Mouse (Mus musculus) spleen, postnatal 36 days (tissue): ENCODE data around the gene Tbx19.

ENCODE experiments used
- DNase-seq, 2 experiments: peaks; one replicate each; pipeline ENCODE4 v3.0.0; 2022; ENCODE audit warnings: low spot score in 2 of 2, mixed read lengths in 1 of 2

The Tbx19 gene

DNA sequence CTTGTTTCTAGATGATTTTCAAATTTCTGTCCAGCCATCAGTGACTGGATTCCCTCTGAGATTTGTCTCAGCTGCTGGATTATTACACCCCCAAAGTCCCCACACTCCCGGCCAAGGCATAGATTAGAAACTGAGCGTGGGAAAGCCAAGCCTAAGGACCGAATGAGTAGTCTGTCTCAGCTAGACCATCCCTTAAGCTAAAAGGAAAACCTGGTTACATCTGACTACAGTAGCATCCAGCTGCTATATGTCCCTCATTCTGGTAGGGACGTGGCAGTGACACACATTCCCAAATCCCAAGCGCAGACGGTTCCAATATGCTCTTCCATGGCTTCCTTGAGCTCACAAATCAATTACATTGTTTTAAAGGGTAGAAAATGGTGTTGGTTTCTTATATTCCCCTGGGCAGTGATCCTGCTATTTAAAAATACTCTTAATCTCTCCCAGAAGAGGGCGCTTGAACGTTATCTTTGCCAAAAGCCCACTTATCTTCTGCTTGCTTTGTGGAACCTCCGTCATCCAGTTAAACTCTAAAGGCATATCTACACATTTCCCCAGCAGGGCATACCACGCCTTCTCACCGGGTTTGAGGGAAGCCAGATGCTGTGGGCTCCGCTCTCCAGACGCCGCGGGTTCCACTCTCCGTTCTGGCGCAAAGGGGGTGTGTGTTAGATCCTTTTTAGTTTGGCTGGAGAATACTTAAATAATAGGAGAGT lies 46.0 kb downstream of the Tbx19 start:
- DNase-seq, result peak; percentile 6 to 41

DNA sequence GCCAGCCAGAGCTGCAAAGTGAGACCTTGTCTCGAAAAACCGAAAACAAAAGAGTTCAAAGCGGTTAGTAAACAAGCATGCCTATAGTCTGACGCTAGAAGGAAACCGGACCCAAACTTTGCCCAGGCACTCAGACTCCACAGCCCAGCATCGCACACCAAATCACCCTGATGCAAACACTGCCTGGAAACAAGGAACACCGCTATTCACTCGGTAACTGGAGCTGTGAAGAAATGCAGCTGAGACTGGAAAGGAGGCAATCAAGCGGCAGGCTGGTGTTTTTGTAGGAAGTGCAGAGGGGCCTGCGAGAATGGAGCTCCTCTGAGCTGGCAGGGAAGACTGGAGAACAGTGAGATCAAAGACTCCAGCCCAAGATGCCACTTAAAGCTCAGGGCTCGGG lies 46.9 kb downstream of the Tbx19 start:
- DNase-seq, result no peak

DNA sequence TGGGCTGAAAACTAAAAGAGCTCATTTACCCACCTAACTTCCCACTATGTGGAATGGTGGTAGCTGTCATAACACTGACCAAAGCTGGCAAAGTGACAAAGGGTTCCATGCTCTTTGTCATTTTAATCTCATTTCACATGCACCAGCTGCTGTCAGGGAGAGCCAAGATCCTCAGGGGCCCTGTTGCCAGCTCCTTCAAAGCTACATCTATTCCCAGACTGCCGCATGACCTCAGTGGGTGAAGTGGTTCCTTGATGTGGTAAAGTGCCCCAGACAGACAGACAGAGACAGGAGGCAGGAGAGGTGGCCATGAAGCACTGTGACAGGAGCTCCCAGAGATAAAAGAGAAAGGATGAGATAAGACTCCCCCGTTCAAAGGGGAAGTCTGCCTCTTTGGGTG lies 49.9 kb downstream of the Tbx19 start:
- DNase-seq, result no peak

DNA sequence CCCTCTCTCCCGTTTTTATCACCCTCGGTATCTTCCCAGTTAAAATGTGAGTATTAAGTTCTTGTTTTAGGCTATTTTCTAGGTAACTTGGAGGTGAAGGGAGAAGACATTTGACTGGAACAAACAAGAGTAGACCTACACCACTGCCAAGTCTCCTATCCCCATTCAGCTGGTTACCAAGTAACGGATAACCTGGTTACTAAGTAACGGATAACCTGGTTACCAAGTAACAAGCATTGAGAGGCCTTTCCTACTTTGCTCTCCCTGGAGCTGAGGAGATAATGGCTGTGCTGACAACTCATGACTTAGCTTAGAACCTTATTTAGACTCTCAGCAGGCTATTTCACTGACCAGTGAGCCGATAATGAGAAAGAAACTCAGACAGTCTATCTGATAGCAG lies 51.4 kb downstream of the Tbx19 start:
- no peak for DNase-seq

DNA sequence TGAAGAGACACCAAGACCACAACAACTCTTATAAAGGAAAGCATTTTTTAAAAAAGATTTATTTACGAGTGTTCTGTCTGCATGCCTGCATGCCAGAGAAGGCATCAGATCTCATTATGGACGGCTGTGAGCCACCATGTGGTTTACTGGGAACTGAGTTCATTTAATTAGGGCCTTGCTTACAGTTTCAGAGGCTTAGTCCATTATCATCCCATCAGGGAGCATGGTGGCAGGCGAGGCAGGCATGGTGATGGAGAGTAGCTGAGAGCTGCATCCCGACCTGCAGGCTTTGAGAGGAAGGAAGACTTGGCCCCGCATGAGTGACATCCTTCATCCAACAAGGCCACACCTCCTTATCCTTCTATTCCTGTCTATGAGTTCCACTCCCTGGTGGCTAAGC lies 52.1 kb downstream of the Tbx19 start:
- no peak for DNase-seq

DNA sequence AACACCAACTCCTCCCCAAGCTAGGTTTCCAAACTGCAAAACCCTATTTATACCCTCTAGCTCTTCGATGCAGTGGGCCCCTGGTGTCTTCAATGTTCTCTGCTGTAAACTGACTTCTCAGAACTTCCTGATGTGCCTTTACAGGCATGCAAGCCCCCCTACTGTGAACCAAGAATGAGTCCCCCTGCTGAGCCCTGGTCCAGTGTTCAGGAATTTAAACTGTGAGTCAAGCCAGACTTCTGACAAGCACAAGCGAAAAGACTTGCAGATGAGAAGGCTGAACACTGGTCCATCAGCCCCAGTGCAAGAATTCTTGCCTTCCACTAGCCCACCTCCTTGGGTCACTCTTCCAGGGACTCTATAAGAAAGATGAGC lies 54.6 kb downstream of the Tbx19 start:
- no peak for DNase-seq

DNA sequence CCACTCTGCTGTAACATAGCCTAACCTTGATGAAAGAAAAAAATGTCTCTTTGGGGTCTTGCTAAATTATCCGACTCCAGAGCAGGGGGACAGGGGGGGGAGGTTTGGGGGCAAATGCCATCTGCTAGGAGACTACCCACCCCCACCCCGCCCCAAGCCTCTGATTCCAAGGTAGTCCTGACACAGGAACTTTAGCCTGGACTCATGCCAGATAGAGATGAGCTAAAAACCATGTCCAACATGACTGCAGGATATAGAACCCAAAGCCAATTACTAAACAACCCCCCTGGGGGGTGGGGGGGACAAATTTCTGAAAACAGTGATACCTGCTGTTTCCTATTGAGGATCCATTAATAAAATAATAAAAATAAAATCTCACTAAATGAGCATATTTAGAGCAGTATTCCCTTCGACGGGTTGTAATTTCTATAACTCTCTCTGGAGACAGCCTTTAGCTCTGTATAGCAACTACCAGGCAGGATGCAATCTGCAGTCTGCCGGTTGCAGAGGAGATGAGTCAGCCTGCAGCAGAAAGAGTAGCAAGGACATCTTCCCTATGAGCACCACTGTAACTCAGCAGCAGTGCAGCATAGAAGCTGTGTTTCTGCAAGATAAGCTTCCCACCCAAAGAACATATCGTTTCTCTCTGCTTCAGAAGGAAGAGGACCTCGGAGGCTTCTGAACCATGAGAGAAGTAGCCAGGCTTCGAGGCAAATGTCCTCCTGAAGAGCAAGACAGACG lies 55.1 kb downstream of the Tbx19 start:
- peak; percentile 35 to 58 for DNase-seq

DNA sequence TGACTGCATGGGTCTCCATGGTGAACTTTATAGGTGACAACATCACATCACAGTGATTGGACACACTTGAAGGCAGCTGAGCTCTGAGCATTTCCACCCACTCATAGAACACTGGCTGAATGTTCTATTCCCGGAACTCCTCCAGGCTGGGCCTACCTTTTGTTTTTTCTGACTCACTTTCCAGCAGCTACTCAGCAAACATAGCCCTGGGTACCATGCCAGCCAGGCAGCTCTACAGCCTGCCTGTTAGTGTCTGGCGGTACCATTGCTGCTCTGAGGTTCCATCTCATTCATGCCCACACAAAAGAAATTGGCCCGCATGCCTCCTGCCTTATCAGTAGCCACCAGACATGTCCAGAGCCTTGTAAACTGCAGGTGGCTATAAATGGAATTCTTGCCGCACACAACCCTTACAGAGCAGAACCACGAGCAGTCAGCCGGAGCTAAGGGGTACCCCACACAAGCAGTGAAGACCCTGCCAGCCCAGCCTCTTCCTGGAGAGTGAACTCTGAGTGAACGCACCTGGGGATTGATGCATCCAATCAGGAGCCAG lies 55.8 kb downstream of the Tbx19 start:
- DNase-seq, result peak; percentile 40 to 65

DNA sequence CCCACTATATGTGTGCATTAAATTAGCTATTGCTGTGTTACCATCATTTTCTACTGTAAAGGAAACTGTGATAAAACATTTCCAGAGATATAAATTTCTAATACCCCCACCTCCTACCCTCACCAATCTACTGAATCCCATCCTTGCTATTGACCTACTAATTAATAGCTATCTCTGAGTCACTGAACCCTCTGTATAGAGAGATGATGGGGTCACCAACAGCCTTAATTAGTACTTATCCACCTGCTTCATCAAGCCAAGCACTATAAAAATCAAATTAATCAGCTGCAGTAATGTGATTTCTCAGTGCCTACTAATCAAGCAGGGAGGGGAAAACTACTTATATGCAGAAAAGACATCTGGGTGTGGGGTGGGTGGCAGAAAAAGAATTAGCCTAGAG lies 61.0 kb downstream of the Tbx19 start:
- no peak for DNase-seq

DNA sequence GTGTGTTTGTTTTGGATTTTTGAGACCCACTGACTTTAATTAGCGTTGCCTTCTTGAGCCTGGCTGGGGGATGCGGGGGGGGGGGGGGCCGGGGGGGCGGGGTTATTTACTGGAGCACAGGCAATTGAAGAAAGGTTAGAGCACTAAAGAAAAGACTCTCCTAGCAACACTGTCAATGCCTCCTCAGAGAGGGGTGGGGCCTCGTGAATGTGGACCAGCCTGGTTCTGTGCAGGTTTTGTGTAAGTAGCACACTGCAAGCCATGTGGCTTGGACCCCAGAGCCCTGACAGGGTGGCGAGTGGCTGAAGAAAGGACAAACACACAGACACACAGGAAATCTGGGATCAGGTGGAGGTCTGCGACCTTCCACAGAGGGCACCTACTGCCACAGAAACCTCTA lies 65.7 kb downstream of the Tbx19 start:
- DNase-seq, result no peak

DNA sequence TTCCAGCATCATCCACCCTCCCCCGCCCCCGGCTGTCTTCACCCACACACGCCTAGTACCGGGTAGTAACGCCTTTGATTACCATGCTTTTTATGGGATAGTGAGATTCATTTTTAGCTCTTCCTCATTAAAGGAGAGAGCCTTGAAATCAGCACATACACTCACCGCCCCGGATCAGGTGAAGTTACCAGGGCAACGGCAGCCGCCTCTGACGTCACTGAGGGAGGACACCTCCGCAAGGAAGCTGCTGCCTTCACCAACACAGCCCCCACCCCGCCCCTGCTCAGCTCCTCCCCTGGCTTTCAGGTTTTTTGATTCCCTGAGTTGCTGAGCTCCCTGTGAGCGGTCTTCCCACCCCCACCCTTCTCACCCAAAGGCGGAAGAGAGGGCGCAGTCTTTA lies 68.9 kb downstream of the Tbx19 start:
- DNase-seq, result peak; percentile 15 to 24

DNA sequence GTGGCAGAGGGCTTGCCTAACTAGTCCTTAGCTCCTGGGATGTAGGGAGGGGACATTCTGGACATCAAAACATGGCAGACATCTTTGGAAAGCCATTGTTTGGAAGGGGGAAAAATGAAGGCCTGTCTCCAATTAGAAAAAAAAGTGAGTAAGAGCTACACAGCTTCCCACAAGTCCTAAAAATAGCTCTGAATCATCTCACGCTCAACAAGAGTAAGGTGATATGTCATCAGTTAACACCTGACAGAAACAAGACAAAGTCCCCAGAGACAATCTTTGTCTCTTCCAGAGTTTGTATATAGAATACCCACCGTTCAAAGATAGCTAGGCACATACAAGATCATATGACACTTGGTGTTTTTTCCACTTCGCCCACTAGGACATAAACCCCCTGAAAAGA lies 71.0 kb downstream of the Tbx19 start:
- no peak for DNase-seq
